Mouse (Mus musculus): Measurements from ENCODE around the gene Tbl2.

Tbl2 gene

GRCm38 (mm10) chr5:135186621-135187348, 37.3 kb downstream of the Tbl2 start, which contains the start of gene Baz1b:
Baz1b (plus strand) TSS chr5:135187264.
- DNase-seq (ENCODE audit: low spot score in 2 of 2) = peak; percentile 98

- DNase-seq (ENCODE audit: low spot score in 2 of 2) = peak in 1 of 2 experiments; percentile 46
These were observed 38.1 kb downstream of the Tbl2 start for GRCm38 (mm10) chr5:135187349-135188213.

- no peak for DNase-seq (ENCODE audit: low spot score in 2 of 2)
These were observed 38.7 kb downstream of the Tbl2 start for GRCm38 (mm10) chr5:135188214-135188554.

- no peak for DNase-seq (ENCODE audit: low spot score in 2 of 2)
These were observed 40.0 kb downstream of the Tbl2 start for GRCm38 (mm10) chr5:135189281-135190022.

- peak in 1 of 2 experiments; percentile 53 for DNase-seq (ENCODE audit: low spot score in 2 of 2)
These were observed 42.2 kb downstream of the Tbl2 start for GRCm38 (mm10) chr5:135191620-135192019.

- DNase-seq (ENCODE audit: low spot score in 2 of 2) = no peak
These were observed 43.0 kb downstream of the Tbl2 start for GRCm38 (mm10) chr5:135192431-135192830.

GRCm38 (mm10) chr5:135196367-135196766, 46.9 kb downstream of the Tbl2 start:
- DNase-seq (ENCODE audit: low spot score in 2 of 2) = no peak

GRCm38 (mm10) chr5:135202763-135203162, 53.3 kb downstream of the Tbl2 start:
- DNase-seq (ENCODE audit: low spot score in 2 of 2) = no peak

- DNase-seq (ENCODE audit: low spot score in 2 of 2) = no peak
These were observed 58.7 kb downstream of the Tbl2 start for GRCm38 (mm10) chr5:135208197-135208596.
